Mouse (Mus musculus) liver, adult 2 months (tissue): ENCODE results near the gene Pla2g4f.

Experiments
- CTCF ChIP-seq: fragments of 200-500 bp; IDR thresholded peaks from 2 replicates; pipeline ENCODE4 v1.5.1; 2011; ENCODE audit warnings: low read depth, low read length, control low read depth
- POLR2A ChIP-seq: fragments of 200-500 bp; IDR thresholded peaks from 2 replicates; pipeline ENCODE4 v1.6.1; 2011; ENCODE audit warnings: low read length, control low read depth; ENCODE audit not compliant: insufficient read depth; ENCODE audit errors: extremely low read depth

DNA sequence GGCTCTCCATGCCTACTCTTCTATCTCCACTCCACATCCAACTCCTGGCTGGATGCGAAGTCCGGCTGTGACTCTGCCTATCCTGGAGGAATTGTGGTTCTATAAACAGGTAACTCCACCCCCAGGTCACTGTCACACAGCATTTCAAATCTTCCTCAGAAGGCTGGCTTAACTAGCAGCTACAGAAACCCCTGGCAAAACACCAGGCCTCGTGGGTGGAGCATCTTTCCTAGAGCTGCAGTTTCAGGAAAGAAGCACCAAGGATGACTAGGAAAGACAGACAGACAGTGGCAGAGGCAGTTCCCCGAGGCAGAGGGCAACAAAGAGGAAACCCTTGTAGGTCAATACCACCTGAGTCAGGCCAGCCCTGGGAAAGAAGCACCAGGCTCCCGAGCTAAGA lies 25.0 kb downstream of the Pla2g4f start, which contains the start of gene Pla2g4d:
- no peak for TF ChIP-seq POLR2A
- TF ChIP-seq CTCF: no peak
